Mouse (Mus musculus): ENCODE results near the gene Kif22.

The Kif22 gene

GRCm38 (mm10) chr7:127031244-127031643 lies 11.0 kb downstream of the Kif22 start:
- DNase-seq (ENCODE audit: low spot score in 2 of 2): no peak

DNA sequence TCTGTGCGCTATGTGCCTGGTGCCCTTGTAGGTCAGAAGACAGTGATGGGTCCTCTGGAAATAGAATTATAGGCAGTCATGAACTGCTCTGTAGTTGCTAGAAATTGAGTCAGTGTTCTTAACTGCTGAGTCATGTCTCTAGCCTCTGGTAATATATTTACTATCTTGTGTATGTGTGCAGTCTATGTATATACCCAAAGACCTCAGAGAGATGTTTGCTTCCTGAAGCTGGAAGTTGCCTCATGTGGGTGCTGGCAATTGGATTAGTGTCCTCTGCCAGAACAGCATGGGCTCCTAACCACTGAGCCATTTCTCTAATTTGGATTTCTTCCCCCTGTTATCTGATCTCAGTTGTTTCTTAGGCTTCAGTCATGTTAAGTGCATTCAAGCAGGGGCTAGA lies 12.1 kb downstream of the Kif22 start:
- DNase-seq (ENCODE audit: low spot score in 2 of 2): no peak

- no peak for DNase-seq (ENCODE audit: low spot score in 2 of 2)
Measured at GRCm38 (mm10) chr7:127027885-127028284, 14.4 kb downstream of the Kif22 start.

DNA sequence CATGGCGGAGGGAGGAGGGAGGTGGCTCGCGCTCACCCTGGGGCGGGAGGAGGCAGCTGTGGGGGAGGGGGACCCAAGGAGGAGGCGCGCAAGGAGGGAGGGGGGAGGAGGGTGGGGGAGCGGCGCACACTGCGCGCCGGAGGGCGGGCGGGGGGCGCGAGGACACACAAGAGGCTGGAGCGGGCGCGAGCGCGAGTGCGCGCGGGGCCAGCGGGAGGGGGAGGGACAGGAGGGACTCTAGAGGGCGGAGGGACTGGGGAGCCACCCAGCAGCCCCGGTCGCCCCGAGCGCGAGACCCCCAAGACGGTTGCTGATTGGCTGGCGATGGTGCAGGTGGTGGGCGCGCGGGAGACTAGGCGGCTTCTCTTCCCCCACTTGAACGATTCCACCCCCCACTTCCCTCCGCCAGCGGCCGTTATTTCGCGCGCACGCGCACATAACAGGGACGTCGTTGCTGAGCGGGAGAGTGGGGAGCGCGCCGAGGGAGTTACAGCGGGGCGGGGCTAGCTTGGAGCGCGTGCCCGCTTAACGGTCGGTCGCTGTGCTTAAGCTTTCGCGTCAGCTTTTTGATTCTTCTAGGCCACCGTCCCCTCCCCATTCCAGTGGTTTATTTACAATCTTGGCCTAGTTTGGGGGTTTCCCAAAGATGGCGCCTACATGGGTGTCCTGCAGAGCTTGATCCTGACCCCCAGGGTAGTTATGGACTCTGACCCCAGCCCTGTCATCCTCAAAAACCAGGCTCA lies 15.1 kb downstream of the Kif22 start, which contains the start of gene Maz:
TSS of gene Maz (minus strand) at position 54 of the 743 bp plus-strand sequence.
- DNase-seq (ENCODE audit: low spot score in 2 of 2): peak; percentile 97 to 98

DNA sequence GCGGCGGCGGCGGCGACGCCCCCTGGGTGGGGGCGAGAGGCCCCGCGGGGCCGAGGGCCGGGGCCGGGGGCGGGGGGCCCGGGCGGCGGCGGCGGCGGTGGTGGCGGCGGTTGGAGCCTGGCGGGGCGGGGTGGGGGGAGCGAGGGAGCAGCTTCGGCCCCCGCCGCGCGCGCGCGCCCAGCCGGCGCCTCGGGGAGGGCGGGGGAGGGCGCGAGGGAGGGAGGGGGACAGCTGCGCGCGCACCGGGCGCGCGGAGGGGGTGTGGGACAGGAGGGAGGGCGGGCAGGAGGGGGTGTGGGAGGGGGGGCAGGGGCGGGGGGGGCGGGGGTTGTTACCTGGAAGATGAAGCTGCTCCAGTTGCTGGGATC lies 15.7 kb downstream of the Kif22 start:
- no peak for DNase-seq (ENCODE audit: low spot score in 2 of 2)

- DNase-seq (ENCODE audit: low spot score in 2 of 2): peak; percentile 45 to 59
Measured at GRCm38 (mm10) chr7:127026161-127026600, 16.1 kb downstream of the Kif22 start.

DNA sequence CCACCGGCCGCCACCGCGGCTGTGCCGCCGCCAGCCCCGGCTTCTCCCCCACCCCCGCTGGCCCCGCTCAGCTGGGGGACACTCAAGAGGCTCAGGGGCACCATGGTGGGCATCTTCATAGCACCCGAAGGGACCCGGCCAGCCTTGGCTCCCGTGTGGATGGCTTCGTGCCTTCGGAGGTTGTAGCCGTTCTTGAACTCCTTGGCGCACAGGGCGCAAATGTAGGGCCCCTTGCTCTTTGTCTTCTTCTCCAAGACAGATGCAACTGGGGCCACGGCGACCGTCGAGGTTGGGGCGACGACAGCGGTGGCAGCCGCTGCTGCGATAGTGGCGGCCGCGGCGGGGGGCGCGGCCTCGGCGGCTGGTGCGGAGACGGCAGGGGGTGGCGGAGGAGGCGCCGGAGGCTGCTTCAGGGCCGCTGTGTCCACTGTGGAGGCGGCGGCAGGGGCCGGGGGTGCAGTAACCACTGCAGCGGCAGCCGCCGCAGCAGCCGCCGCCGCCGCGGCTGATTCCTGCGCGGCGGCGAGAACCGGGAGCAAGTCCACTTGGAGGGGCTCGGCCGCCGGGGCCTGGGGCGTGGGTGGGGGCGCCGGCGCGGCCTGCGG lies 16.6 kb downstream of the Kif22 start:
- peak in 1 of 2 experiments; percentile 31 for DNase-seq (ENCODE audit: low spot score in 2 of 2)

DNA sequence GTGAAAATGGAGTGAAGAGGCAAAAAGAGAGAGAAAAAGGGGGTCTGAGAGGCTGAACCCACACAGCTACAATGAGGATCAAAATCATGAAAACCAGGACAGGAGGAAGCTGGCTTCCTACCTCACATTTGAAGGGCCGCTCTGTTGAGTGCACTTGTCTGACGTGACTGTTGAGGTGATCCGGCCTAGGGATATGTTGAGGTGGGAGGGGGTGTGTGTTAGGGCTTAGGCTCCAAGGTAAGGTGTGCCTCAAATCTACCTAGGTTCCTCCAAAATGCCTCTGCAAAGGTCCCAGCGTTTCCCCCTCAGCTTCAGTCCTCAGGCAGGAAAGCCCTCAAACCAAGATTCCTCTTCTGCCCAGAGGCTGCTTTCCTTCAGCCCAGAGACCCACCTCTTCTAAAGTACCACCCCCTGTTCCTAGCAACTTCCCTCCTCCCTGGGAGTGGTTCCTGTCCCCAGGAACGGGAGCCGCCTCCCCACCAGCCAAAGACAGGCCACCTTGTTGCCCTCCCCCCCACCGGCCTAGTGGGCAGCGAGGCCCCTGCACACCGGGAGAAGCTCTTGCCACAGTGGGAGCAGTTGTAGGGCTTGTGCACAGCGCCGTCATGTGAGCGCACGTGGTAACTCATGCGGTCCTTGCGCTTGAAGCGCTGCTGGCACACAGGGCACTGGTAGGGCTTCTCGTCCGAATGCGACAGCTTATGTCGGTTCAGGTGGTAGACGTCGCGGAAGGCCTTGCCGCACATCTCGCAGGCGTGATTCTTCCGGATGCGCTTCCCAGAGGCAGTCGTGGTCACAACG lies 17.3 kb downstream of the Kif22 start:
- DNase-seq (ENCODE audit: low spot score in 2 of 2): peak; percentile 59 to 68

- DNase-seq (ENCODE audit: low spot score in 2 of 2): no peak
Measured at GRCm38 (mm10) chr7:127023896-127024690, 18.2 kb downstream of the Kif22 start.

DNA sequence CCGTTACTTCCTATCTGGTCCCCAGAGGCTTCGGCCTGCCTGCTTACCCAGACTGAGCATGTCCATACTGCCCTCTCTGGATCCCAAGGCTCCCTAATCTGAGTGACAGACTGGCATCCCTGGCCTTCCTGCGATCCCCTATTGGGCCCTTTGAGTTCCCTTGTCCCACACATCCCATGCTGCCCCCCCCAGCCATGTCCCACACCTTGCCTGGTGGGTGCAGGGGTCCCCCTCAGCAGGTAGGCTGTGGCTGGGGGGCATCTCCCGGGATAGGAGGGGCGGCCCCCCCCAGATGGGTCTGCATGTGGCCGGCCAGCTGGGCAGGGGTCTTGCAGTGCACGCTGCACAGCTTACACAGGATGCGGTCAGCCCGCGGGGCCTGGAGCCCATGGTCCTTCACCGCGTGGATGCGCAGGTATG lies 19.0 kb downstream of the Kif22 start:
- no peak for DNase-seq (ENCODE audit: low spot score in 2 of 2)

GRCm38 (mm10) chr7:127022528-127023271 lies 19.6 kb downstream of the Kif22 start:
- DNase-seq (ENCODE audit: low spot score in 2 of 2): no peak

DNA sequence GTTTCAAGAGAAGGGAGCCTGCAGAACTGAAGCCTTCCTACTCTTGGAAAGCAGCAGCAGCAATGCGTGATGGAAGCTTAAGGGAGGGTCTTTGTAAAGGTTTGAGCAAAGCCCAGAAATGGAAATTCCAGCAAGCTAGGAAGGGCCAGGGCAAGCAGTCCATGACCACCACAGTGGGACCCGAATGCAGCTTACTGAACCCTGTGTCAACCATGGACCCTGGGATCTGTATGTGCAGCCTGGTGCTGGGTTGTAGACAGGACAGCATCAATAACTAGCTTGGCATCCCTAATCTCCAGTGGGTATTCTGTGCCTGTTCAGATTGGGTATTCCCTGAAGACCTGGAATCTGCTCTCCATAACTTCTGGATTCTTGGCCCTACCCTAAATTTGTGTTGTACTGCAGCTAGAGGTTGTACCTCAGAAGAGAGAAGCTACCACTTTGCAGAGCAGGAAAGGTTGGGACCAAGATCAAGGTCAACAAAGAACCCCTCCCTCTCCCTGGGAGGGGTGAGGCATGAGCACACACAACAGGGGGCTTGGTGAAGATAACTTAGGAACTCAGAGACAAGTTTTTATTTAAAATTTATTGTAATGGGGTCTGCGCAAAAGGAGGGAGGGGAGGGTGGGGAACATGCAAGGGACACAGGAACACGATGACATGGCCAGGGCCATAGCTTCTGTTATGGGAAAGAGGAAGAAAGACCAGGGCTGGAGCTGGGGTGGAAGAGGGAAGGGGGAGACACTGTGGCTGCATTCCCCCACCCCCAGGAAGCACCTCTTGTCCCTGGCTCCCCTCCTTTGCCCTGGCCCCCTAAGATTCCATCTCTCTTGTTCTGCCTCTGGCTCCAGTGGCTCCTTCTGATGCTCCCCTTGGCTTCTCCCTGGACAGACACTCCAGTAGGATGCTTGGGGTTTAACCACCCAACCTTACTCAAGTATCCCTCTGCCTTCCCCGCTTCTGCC lies 20.4 kb downstream of the Kif22 start:
- no peak for DNase-seq (ENCODE audit: low spot score in 2 of 2)

DNA sequence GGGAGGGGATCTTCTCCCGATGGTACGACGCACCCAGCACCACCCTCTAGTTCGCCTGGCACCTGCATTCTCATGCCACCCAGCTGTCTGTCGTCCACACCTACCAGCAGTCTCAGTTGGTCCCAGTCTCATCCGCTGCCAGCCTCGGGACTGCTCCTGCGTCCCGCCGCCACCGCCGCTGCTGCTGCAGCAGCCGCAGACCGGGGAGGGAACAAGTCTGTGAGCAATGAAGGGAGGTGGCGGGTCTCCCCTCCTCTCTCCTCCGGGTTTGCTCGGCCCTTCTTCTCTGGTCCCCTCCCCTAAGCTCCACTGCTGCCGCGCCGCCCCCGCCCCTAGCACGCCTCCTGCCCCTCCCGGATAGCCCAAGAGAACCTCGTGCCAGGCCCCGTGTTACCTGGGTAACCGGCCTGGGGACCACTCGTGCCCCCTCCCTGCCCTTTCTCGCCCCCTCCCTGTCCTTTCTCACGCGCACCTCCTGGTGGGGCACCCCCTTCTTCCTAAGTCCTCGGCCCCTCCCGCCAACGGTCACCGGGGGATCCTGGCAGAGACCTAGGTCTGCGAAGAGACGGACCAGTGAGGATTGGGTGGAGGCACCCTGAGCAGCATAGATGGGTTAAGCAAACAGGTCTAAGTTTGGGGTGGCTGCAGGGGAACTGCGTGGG lies 21.2 kb downstream of the Kif22 start, which contains the start of the genes Gm42742 and Prrt2:
TSS of gene Gm42742 (minus strand) at position 197 of the 662 bp plus-strand sequence.
TSS of gene Prrt2 (minus strand) at position 311 of the 662 bp plus-strand sequence.
- peak in 1 of 2 experiments; percentile 36 for DNase-seq (ENCODE audit: low spot score in 2 of 2)

DNA sequence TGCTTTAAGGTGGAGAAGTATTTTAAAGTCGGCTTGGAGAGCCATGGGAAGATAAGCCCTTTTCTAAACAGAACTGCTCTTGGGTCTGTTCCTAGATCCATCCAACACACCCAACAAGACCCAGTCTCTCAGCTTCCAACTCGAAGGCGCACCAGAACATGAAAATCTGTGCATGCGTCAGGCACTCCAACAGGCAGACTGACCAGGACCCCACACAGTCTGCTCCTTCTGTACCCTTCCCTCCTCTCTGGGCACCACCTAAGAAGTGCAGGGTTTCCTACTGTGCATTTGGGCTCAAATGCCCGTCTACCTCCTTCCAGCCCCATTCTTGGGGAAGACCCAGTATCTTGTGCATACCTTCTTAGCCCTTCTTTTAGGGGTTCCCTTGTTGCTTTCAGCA lies 21.8 kb downstream of the Kif22 start:
- no peak for DNase-seq (ENCODE audit: low spot score in 2 of 2)

DNA sequence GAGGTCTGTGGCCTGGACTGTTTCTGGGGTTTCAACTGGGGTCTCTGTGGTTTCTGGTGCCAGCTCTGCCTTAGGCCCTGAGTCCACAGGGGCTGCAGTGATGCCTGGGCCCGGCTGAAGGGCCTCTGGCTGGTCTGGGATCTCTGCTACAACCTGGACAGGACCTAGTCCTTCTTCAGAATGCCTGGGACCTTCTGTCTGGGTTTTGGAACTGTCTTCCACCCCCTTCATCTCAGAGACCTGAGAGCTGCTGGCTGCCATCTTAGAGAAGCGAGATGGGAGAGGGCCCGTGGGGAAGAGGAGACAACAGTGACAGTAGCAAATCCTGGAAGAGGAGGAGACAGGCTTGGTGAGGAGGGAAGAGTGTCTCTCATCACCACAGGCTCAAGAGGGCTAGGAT lies 22.2 kb downstream of the Kif22 start:
- DNase-seq (ENCODE audit: low spot score in 2 of 2): no peak

DNA sequence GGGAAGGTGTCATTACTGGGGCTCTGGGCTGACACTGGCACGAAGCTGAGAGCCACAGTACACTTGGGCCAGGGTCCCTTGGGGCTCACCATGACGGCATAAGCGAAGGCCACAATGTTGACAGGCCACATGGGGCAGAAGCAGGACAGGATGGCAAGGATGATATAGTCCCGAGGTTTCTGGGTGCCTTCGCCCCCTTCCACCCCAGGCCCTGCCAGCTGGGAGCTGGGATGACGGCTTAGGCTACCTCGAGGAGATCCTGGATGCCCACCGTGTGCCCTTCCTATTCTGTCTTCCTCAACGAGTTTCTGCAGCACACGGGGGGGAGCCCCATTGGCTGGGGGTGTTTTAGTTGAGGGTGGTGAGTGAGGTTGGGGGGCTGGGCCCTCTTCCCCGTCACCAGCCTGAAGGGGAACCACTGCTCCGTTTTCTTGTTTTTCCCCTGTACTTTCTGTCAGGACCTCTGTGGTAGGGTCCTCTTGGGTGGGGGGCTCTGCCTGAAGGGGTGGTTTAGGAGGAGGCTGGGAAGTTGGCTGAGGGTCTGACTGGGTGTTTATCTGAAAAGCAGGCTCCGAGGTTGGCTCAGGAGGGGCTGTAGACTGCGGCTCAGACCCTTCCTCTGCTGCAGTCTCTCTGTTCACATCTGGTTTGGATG lies 22.8 kb downstream of the Kif22 start:
- DNase-seq (ENCODE audit: low spot score in 2 of 2): no peak

GRCm38 (mm10) chr7:127018416-127019305 lies 23.6 kb downstream of the Kif22 start:
- DNase-seq (ENCODE audit: low spot score in 2 of 2): no peak

All from urinary bladder, adult 18-20 months (tissue).